Mouse (Mus musculus): ENCODE results near the gene Cox6a1. TPM values are rescaled to one million over a fixed set of nuclear protein-coding genes. Genes with fewer than 3 reads are reported as not detected.
"Not testable (repeated sequence)": the region's sequence is repeated elsewhere in the genome, so short reads cannot be mapped to it uniquely, and the experiment has no call there.

Gene Cox6a1
- total and polyA plus RNA-seq, 2 experiments, result 422 to 2,238 TPM

DNA sequence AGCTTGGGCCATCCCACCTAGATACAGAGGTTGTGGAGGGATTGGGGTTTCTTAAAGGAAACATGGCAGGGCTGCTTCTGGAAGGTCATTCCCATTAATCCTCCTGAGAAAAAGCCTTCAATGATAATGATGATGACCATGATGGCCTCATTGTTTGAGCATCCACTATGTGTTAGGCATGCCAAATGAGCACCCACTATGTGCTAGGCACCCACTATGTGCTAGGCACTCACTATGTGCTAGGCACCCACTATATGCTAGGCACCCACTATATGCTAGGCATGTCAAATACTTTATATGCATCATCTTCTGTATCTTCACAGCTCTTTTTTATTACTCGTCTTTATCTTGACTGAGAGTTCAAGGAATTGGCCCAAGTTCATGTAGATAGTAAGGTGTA is 44.2 kb upstream of the Cox6a1 start:
- Histone ChIP-seq H3K27ac (replicated peaks; ENCODE audit: insufficient read depth, low read depth, low read length) (no peak overlapping the region), H3K4me3 (ENCODE audit: insufficient read depth, low read depth, low read length) (no peak overlapping the region), H3K36me3 (ENCODE audit: control insufficient read depth, insufficient read depth, low read length) (no peaks in the 10 kb centered on the region), H3K9ac (ENCODE audit: low read depth, low read length) (no peak overlapping the region), H3K27me3 (ENCODE audit: control insufficient read depth, insufficient read depth, low read length) (peaks cover 5% of the 10 kb centered on the region; the same call in 1 of the 2 replicates), H3K4me1 (ENCODE audit: control insufficient read depth, insufficient read depth, low read length) (no peaks in the 10 kb centered on the region), H3K79me2 (ENCODE audit: control insufficient read depth, insufficient read depth, low read length) (no peaks in the 10 kb centered on the region)
- 65% methylated on average over 1 of the region's 1 CpGs for WGBS
- DNase-seq (ENCODE audit: extremely low read depth, low read depth, low spot score), result no peak
- TF ChIP-seq POLR2A (IDR thresholded peaks at IDR 0.05; ENCODE audit: extremely low read depth, insufficient read depth, low read length), result no peak

DNA sequence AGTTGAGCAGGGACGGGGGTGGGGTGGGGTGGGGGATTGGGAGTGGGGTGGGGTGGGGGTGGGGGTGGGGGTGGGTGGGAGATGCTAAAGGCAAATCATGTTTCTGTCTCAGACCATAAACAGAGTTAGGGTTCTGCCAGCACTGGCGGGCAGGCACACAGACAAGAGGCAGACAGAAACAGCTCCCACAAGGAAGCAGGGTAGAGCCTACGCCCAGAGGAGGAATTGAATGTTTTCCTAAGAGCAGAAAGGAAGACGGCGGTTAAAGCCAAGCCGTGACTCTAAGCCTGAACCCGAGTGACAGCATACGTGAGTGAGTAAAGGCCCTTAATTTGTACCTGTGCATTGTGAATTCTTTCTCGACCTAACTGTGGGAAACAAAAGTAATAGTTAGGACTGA is 43.2 kb upstream of the Cox6a1 start:
- no peak for DNase-seq (ENCODE audit: extremely low read depth, low read depth, low spot score)
- Histone ChIP-seq H3K4me1 (ENCODE audit: control insufficient read depth, insufficient read depth, low read length) (no peaks in the 10 kb centered on the region), H3K36me3 (ENCODE audit: control insufficient read depth, insufficient read depth, low read length) (no peaks in the 10 kb centered on the region), H3K27me3 (ENCODE audit: control insufficient read depth, insufficient read depth, low read length) (no peaks in the 10 kb centered on the region), H3K79me2 (ENCODE audit: control insufficient read depth, insufficient read depth, low read length) (no peaks in the 10 kb centered on the region), H3K9ac (ENCODE audit: low read depth, low read length) (no peak overlapping the region), H3K27ac (replicated peaks; ENCODE audit: insufficient read depth, low read depth, low read length) (no peak overlapping the region), H3K4me3 (ENCODE audit: insufficient read depth, low read depth, low read length) (no peak overlapping the region)
- WGBS, result 57% methylated on average over 9 of the region's 9 CpGs
- TF ChIP-seq CTCF (IDR thresholded peaks at IDR 0.05; ENCODE audit: low read depth, low read length) (no peak), POLR2A (IDR thresholded peaks at IDR 0.05; ENCODE audit: extremely low read depth, insufficient read depth, low read length) (no peak)

DNA sequence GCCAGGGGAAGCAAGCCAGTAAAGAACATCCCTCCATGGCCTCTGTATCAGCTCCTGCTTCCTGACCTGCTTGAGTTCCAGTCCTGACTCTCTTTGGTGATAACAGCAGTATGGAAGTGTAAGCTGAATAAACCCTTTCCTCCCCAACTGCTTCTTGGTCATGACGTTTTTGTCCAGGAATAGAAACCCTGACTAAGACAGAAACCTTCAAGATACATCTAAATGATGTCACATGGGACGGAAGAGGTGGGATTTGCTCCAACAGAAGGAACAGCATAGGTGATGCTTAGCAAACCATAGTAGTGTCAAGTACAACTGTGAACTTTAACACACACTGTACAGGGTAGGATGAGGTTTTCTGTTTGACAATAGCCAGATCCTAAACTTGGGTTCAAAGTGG is 30.1 kb upstream of the Cox6a1 start:
- H3K27ac ChIP-seq (replicated peaks; ENCODE audit: insufficient read depth, low read depth, low read length); H3K27me3 ChIP-seq (ENCODE audit: control insufficient read depth, insufficient read depth, low read length); H3K4me3 ChIP-seq (ENCODE audit: insufficient read depth, low read depth, low read length); H3K4me1 ChIP-seq (ENCODE audit: control insufficient read depth, insufficient read depth, low read length); H3K9ac ChIP-seq (ENCODE audit: low read depth, low read length); DNase-seq (ENCODE audit: extremely low read depth, low read depth, low spot score); H3K36me3 ChIP-seq (ENCODE audit: control insufficient read depth, insufficient read depth, low read length); H3K79me2 ChIP-seq (ENCODE audit: control insufficient read depth, insufficient read depth, low read length): not testable (repeated sequence)
- WGBS, result 67% methylated on average over 2 of the region's 2 CpGs

DNA sequence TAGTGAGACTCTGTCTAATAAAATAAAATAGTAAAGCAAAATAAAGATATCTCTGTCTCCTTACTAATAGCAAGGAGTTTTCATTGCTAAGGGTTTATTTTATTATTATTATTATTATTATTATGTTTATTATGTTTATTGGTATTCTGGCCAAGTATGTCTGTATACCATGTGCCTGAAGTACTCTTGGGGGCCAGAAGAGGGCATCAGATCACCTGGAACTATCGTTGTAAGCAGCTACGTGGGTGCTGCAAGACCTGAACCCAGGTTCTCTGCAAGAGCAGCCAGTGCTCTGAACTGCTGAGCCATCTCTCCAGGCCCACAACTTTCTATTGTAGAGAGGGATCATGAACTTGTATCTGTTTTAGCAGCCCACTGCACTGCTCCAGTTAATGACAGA is 26.7 kb upstream of the Cox6a1 start:
- Histone ChIP-seq H3K27ac (replicated peaks; ENCODE audit: insufficient read depth, low read depth, low read length) (no peak overlapping the region), H3K4me1 (ENCODE audit: control insufficient read depth, insufficient read depth, low read length) (no peaks in the 10 kb centered on the region), H3K79me2 (ENCODE audit: control insufficient read depth, insufficient read depth, low read length) (no peaks in the 10 kb centered on the region), H3K36me3 (ENCODE audit: control insufficient read depth, insufficient read depth, low read length) (no peaks in the 10 kb centered on the region), H3K27me3 (ENCODE audit: control insufficient read depth, insufficient read depth, low read length) (no peaks in the 10 kb centered on the region), H3K9ac (ENCODE audit: low read depth, low read length) (no peak overlapping the region), H3K4me3 (ENCODE audit: insufficient read depth, low read depth, low read length) (no peak overlapping the region)
- WGBS, result 83% methylated on average over 2 of the region's 2 CpGs
- DNase-seq (ENCODE audit: extremely low read depth, low read depth, low spot score), result no peak
- no peak for TF ChIP-seq POLR2A (IDR thresholded peaks at IDR 0.05; ENCODE audit: extremely low read depth, insufficient read depth, low read length)
- TF ChIP-seq CTCF (IDR thresholded peaks at IDR 0.05; ENCODE audit: low read depth, low read length), result no peak

DNA sequence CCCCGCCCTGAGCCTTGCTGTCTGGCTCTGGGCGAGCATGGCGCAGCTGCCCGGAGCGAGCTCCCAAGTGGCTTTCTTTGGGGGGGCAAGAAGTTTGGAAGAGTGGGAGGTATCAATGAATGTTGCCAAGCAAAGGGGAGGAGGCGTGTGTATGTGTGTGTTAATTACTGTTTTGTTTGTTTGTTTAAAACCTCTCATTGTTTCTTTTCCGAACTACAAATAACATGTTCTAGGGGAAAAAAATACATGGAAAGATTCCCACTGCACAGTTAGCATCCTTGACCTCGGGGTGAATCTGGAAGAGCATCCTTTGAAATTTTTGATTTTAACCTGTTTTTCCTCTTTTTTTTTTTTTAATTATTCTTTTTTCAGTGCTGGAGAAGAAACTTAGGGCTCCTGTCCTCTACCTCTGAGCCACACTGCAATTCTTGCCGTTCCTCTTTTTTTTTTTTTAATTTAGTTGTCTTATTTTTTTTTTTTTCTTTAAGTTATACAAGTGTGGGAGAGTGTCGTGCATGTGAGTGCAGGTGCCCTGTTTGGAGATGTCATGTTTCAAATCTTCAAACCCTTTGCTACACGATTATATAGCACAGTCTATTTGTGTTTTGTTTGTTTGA is 25.5 kb upstream of the Cox6a1 start:
- no peaks in the 10 kb centered on the region for H3K4me1 ChIP-seq (ENCODE audit: control insufficient read depth, insufficient read depth, low read length)
- no peak overlapping the region for H3K27ac ChIP-seq (replicated peaks; ENCODE audit: insufficient read depth, low read depth, low read length)
- DNase-seq (ENCODE audit: extremely low read depth, low read depth, low spot score), result no peak
- WGBS, result 39% methylated on average over 11 of the region's 11 CpGs
- H3K9ac ChIP-seq (ENCODE audit: low read depth, low read length), result no peak overlapping the region
- no peaks in the 10 kb centered on the region for H3K36me3 ChIP-seq (ENCODE audit: control insufficient read depth, insufficient read depth, low read length)
- H3K4me3 ChIP-seq (ENCODE audit: insufficient read depth, low read depth, low read length), result no peak overlapping the region
- no peaks in the 10 kb centered on the region for H3K27me3 ChIP-seq (ENCODE audit: control insufficient read depth, insufficient read depth, low read length)
- no peak for TF ChIP-seq CTCF (IDR thresholded peaks at IDR 0.05; ENCODE audit: low read depth, low read length)
- no peak for TF ChIP-seq POLR2A (IDR thresholded peaks at IDR 0.05; ENCODE audit: extremely low read depth, insufficient read depth, low read length)
- H3K79me2 ChIP-seq (ENCODE audit: control insufficient read depth, insufficient read depth, low read length), result no peaks in the 10 kb centered on the region

DNA sequence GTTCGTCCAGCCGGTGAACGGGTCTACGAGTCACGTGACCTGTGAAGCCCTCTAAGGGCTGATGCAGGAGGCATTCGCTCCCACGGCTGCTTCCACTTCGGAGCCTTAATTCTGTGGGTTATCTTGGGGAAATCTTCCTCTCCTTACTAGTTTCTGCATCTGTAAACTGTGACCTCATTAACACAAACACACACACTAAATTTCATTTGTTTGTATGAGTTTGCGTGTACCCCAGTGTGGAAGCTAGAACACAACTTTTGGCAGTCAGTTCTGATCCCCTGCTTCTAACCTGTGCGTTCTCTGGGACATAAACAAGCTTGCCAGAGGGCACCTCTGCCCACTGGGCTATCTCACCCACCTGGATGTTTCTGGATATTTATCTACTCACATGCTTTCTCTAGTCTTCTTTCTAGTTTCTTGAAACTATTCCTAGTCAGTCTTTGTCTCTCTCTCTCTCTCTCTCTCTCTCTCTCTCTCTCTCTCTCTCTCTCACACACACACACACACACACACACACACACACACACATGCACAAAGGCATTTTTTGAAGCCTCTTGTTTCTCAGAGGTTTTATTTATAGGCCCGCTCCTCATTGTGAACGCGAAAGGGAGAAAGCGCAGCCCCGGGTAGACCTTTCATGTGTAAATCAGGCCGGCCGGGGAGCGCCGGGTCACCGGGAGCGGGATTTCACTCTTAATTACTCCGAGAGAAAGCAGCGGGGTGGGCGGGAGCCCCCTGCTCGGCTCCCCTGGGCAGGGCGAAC is 24.8 kb upstream of the Cox6a1 start:
- no peaks in the 10 kb centered on the region for H3K79me2 ChIP-seq (ENCODE audit: control insufficient read depth, insufficient read depth, low read length)
- no peaks in the 10 kb centered on the region for H3K27me3 ChIP-seq (ENCODE audit: control insufficient read depth, insufficient read depth, low read length)
- TF ChIP-seq CTCF (IDR thresholded peaks at IDR 0.05; ENCODE audit: low read depth, low read length) (no peak), POLR2A (IDR thresholded peaks at IDR 0.05; ENCODE audit: extremely low read depth, insufficient read depth, low read length) (no peak)
- H3K4me1 ChIP-seq (ENCODE audit: control insufficient read depth, insufficient read depth, low read length), result no peaks in the 10 kb centered on the region
- no peaks in the 10 kb centered on the region for H3K36me3 ChIP-seq (ENCODE audit: control insufficient read depth, insufficient read depth, low read length)
- 32% methylated on average over 26 of the region's 26 CpGs for WGBS
- no peak overlapping the region for H3K27ac ChIP-seq (replicated peaks; ENCODE audit: insufficient read depth, low read depth, low read length)
- DNase-seq (ENCODE audit: extremely low read depth, low read depth, low spot score), result no peak
- H3K4me3 ChIP-seq (ENCODE audit: insufficient read depth, low read depth, low read length), result no peak overlapping the region
- no peak overlapping the region for H3K9ac ChIP-seq (ENCODE audit: low read depth, low read length)
